Mouse (Mus musculus): ENCODE data around the gene Rps21. TPM values are rescaled to one million over a fixed set of nuclear protein-coding genes. Genes with fewer than 3 reads are reported as not detected.

The Rps21 gene
- polyA plus RNA-seq, 1 experiment from 2014 or later = 509 TPM

DNA sequence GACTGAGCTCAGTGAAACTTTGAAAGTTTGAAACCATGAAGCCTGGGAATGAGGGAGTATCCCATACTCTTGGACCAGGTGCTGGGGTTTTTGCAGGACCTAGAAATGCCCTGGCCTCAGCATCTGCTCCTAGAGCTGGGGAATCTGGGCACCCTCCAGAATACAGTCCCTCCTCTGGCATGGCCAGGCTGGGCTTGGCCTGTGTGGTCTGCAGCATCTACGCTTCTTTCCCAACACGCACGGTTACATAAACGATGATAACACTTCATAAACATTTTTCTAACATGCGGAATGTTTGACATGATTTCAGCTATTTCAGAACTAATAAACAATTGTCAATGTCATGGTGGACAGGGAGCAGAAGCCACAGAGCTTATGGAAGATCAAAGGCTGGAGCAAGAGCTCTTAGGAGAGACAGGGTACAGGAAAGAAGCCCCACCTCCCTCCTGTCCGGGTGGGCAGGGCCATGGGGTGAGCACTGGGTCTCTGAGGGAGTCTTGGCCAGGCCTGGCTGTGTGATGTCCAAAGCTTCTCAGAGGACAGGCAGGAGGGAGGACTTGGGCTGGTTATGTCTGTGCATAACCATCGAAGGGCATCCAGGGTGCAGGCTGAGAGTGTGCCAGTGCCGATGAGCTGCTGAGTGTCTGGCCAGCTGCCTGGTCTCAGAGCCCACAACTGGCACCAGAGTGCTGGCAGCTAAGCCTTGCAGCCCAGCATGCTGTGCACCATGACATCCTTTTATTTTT lies 49.4 kb downstream of the Rps21 start:
- Histone ChIP-seq H3K9ac (no peak overlapping the region), H3K27ac (no peak overlapping the region), H3K4me1 (replicated peaks; ENCODE audit: control insufficient read depth, insufficient read depth, low read length) (no peaks in the 10 kb centered on the region), H3K27me3 (ENCODE audit: control insufficient read depth, insufficient read depth, low read length) (no peaks in the 10 kb centered on the region), H3K4me2 (replicated peaks) (no peak overlapping the region), H3K9me3 (ENCODE audit: control insufficient read depth, low read length) (peaks cover 5% of the 10 kb centered on the region; the same call in 1 of the 2 replicates), H3K4me3 (replicated peaks; ENCODE audit: low read length) (no peak overlapping the region), H3K36me3 (replicated peaks; ENCODE audit: control insufficient read depth, insufficient read depth) (no peaks in the 10 kb centered on the region)
- DNase-seq (ENCODE audit: low spot score) (no peak), ATAC-seq (ENCODE audit: low FRiP score) (no peak)
- 88% methylated on average over 8 of the region's 8 CpGs for WGBS

GRCm38 (mm10) chr2:180307680-180308079 lies 50.5 kb downstream of the Rps21 start:
- H3K27me3 ChIP-seq (ENCODE audit: control insufficient read depth, insufficient read depth, low read length) = no peaks in the 10 kb centered on the region
- no peak overlapping the region for H3K4me3 ChIP-seq (replicated peaks; ENCODE audit: low read length)
- DNase-seq (ENCODE audit: low spot score) (no peak), ATAC-seq (ENCODE audit: low FRiP score) (no peak)
- WGBS = 57% methylated on average over 2 of the region's 2 CpGs
- no peaks in the 10 kb centered on the region for H3K4me1 ChIP-seq (replicated peaks; ENCODE audit: control insufficient read depth, insufficient read depth, low read length)
- no peak overlapping the region for H3K9ac ChIP-seq
- H3K36me3 ChIP-seq (replicated peaks; ENCODE audit: control insufficient read depth, insufficient read depth) = no peaks in the 10 kb centered on the region
- H3K27ac ChIP-seq = no peak overlapping the region
- no peaks in the 10 kb centered on the region for H3K9me3 ChIP-seq (ENCODE audit: control insufficient read depth, low read length)
- no peak overlapping the region for H3K4me2 ChIP-seq (replicated peaks)

Small RNAs within 50 kb of the gene (microRNA-seq; reads per million reads assigned to microRNA genes)
- not detected for gene Mir3091

Other genes starting within 250 kb of the Rps21 start
- gene Lsm14b, start 232.4 kb upstream of the Rps21 start, polyA plus RNA-seq (2014; fragmentation: Nextera tagmentation; extraction: Ambion mirVana) = 16.1 and 16.9 TPM in 2 replicates
- 515 and 631 TPM in 2 replicates for gene Psma7, start 214.9 kb upstream of the Rps21 start, polyA plus RNA-seq (2014; fragmentation: Nextera tagmentation; extraction: Ambion mirVana)
- 54.2 and 57.2 TPM in 2 replicates for gene Ss18l1, start 214.9 kb upstream of the Rps21 start, polyA plus RNA-seq (2014; fragmentation: Nextera tagmentation; extraction: Ambion mirVana)
- 29.4 and 30.2 TPM in 2 replicates for gene Mtg2, start 186.8 kb upstream of the Rps21 start, polyA plus RNA-seq (2014; fragmentation: Nextera tagmentation; extraction: Ambion mirVana)
- 1.4 and 1.7 TPM in 2 replicates for gene Hrh3, start 152.9 kb upstream of the Rps21 start, polyA plus RNA-seq (2014; fragmentation: Nextera tagmentation; extraction: Ambion mirVana)
- gene Osbpl2, start 138.1 kb upstream of the Rps21 start, polyA plus RNA-seq (2014; fragmentation: Nextera tagmentation; extraction: Ambion mirVana) = 73.1 and 79.2 TPM in 2 replicates
- gene Adrm1, start 85.9 kb upstream of the Rps21 start, polyA plus RNA-seq (2014; fragmentation: Nextera tagmentation; extraction: Ambion mirVana) = 148 and 149 TPM in 2 replicates
- gene Lama5, start 31.5 kb upstream of the Rps21 start, polyA plus RNA-seq (2014; fragmentation: Nextera tagmentation; extraction: Ambion mirVana) = 2.6 and 2.9 TPM in 2 replicates
- 40.6 and 40.9 TPM in 2 replicates for gene Cables2, start 16.1 kb downstream of the Rps21 start, polyA plus RNA-seq (2014; fragmentation: Nextera tagmentation; extraction: Ambion mirVana)
- not detected in 2 replicates for gene Rbbp8nl, start 32.5 kb downstream of the Rps21 start, polyA plus RNA-seq (2014; fragmentation: Nextera tagmentation; extraction: Ambion mirVana)
- 0.05 TPM in 1 of 2 replicates, not detected in the other for gene Gata5, start 77.3 kb downstream of the Rps21 start, polyA plus RNA-seq (2014; fragmentation: Nextera tagmentation; extraction: Ambion mirVana)
- 1.4 and 2.2 TPM in 2 replicates for gene Slco4a1, start 198.9 kb downstream of the Rps21 start, polyA plus RNA-seq (2014; fragmentation: Nextera tagmentation; extraction: Ambion mirVana)
- 2.5 and 3.5 TPM in 2 replicates for gene Ntsr1, start 242.6 kb downstream of the Rps21 start, polyA plus RNA-seq (2014; fragmentation: Nextera tagmentation; extraction: Ambion mirVana)